Mouse (Mus musculus) adrenal gland (tissue): ENCODE data around the gene Pou6f2.

Source experiments
- intact Hi-C: fragments of 180-260 bp; cut with DNase I; formaldehyde crosslinking; loops from one replicate; pipeline ENCODE4 v1.15.1; 2025

Gene Pou6f2

GRCm38 (mm10) chr13:18218566-18219234 lies 178.8 kb downstream of the Pou6f2 start:
- intact Hi-C loops: no loop called here

- intact Hi-C loops: no loop called here
Observed at GRCm38 (mm10) chr13:18211242-18211641, 186.2 kb downstream of the Pou6f2 start.

- intact Hi-C loops: no loop called here
Observed at GRCm38 (mm10) chr13:18204476-18205250, 192.8 kb downstream of the Pou6f2 start.

GRCm38 (mm10) chr13:18174003-18174402 lies 223.5 kb downstream of the Pou6f2 start:
- intact Hi-C loops: loop anchor here (10.0 kb wide), 1 partner anchor 339 kb away; no protein-coding TSS in a partner anchor

GRCm38 (mm10) chr13:18173021-18173420 lies 224.5 kb downstream of the Pou6f2 start:
- intact Hi-C loops: loop anchor here (2.0 to 10.0 kb wide), 2 partner anchors 116 to 338 kb away; no protein-coding TSS in a partner anchor

GRCm38 (mm10) chr13:18172334-18172733 lies 225.2 kb downstream of the Pou6f2 start:
- intact Hi-C loops: loop anchor here (2.0 to 10.0 kb wide), 2 partner anchors 116 to 338 kb away; no protein-coding TSS in a partner anchor

GRCm38 (mm10) chr13:18164182-18164581 lies 233.3 kb downstream of the Pou6f2 start:
- intact Hi-C loops: no loop called here

- intact Hi-C loops: no loop called here
Observed at GRCm38 (mm10) chr13:18160566-18160965, 236.9 kb downstream of the Pou6f2 start.

- intact Hi-C loops: no loop called here
Observed at GRCm38 (mm10) chr13:18153949-18154582, 243.4 kb downstream of the Pou6f2 start.

GRCm38 (mm10) chr13:18133646-18134045 lies 263.8 kb downstream of the Pou6f2 start:
- intact Hi-C loops: no loop called here

GRCm38 (mm10) chr13:18133193-18133592 lies 264.3 kb downstream of the Pou6f2 start:
- intact Hi-C loops: no loop called here

- intact Hi-C loops: no loop called here
Observed at GRCm38 (mm10) chr13:18131324-18131723, 266.2 kb downstream of the Pou6f2 start.

GRCm38 (mm10) chr13:18129697-18130096 lies 267.8 kb downstream of the Pou6f2 start:
- intact Hi-C loops: no loop called here

- intact Hi-C loops: no loop called here
Observed at GRCm38 (mm10) chr13:18128826-18129225, 268.7 kb downstream of the Pou6f2 start.

- intact Hi-C loops: no loop called here
Observed at GRCm38 (mm10) chr13:18128053-18128452, 269.4 kb downstream of the Pou6f2 start.

GRCm38 (mm10) chr13:18126111-18126510 lies 271.4 kb downstream of the Pou6f2 start:
- intact Hi-C loops: no loop called here

- intact Hi-C loops: no loop called here
Observed at GRCm38 (mm10) chr13:18125226-18126000, 272.1 kb downstream of the Pou6f2 start.

GRCm38 (mm10) chr13:18124368-18124767 lies 273.1 kb downstream of the Pou6f2 start:
- intact Hi-C loops: no loop called here

GRCm38 (mm10) chr13:18120406-18120805 lies 277.1 kb downstream of the Pou6f2 start:
- intact Hi-C loops: no loop called here

- intact Hi-C loops: no loop called here
Observed at GRCm38 (mm10) chr13:18081443-18082119, 315.9 kb downstream of the Pou6f2 start.
